Mouse (Mus musculus) lung, postnatal 14 days (tissue): ENCODE data around the gene Myo1c.
"Not testable (repeated sequence)": the region's sequence is repeated elsewhere in the genome, so short reads cannot be mapped to it uniquely, and the experiment has no call there.

ENCODE experiments used
- DNase-seq: peaks from one replicate; pipeline ENCODE4 v3.0.0; 2021

Gene Myo1c

DNA sequence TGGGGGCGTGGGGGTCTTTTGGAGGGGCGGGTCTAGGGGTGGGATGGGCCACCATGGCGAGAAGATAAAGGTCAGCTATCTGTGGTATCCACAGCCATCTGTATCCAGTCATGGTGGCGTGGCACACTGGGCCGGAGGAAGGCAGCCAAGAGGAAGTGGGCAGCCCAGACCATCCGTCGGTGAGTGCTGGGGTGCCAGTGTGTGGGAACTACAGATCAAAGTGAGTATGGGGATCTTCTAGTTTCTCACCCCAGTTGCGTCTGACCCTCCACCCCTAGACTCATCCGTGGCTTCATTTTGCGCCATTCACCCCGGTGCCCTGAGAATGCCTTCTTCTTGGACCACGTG lies 19.5 kb downstream of the Myo1c start:
- no peak for DNase-seq

DNA sequence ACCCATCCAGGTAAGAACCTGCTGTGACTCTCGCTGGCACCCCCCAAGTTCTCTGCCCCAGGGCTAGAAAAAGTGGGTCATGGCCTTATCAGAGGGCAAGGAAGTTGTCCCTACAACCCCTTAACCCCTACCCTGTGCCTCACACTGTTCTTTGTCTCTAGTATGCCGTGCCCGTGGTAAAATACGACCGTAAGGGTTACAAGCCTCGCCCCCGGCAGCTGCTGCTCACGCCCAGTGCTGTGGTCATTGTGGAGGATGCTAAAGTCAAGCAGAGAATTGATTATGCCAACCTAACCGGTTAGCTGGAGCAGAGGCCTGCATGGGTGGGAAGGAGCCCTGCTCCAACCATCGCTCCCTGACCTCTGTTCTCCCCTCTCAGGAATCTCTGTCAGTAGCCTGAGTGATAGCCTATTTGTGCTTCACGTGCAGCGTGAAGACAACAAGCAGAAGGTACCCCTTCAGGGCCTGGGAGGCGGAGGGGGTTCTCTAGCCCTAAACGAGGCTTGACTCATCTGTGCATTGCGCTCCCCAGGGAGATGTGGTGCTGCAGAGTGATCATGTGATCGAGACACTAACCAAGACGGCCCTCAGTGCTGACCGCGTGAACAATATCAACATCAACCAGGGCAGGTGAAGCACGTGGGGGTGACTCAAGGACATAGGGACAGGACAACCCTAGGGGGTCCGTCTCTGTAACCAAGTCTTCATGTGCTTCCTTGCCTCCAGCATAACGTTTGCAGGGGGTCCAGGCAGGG lies 21.3 kb downstream of the Myo1c start:
- DNase-seq = no peak

DNA sequence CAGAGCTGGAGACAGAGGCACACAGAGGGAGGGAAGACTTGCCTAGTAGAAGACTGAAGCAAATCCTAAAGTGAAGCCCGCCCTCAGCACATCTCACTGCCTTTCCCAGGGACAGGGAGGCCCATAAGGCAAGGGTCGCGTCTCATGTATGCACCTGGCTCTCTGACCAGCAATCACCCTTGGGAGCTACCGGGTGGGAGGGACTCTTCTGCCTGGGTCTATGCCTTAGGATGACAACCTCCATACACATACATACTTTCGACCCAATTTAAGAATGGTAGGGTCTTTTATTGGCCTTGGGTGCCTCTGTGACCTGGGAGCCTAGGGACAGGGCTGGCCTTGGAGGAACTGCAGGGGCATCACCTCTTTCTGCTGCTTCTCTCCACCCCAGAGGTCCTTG lies 23.1 kb downstream of the Myo1c start:
- DNase-seq = no peak

DNA sequence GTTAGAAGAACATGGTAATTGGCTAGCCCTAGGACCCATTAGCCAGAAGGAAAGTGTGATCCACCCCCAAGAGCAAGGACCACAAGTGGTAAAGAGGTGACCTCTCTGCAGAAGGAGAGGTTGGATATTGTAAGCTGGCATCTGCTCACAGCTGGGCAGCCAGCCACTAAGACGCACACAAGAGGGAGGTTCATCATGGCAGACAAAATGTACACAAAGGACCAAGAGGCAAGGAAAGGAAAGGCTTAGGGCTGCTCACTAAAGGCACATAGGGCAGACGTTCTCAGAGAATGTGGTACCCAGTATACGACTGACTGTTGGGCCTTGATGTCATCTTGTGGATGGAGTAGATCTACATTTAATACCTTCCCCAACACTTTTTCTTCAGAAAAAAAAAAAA lies 24.6 kb downstream of the Myo1c start:
- DNase-seq = no peak

DNA sequence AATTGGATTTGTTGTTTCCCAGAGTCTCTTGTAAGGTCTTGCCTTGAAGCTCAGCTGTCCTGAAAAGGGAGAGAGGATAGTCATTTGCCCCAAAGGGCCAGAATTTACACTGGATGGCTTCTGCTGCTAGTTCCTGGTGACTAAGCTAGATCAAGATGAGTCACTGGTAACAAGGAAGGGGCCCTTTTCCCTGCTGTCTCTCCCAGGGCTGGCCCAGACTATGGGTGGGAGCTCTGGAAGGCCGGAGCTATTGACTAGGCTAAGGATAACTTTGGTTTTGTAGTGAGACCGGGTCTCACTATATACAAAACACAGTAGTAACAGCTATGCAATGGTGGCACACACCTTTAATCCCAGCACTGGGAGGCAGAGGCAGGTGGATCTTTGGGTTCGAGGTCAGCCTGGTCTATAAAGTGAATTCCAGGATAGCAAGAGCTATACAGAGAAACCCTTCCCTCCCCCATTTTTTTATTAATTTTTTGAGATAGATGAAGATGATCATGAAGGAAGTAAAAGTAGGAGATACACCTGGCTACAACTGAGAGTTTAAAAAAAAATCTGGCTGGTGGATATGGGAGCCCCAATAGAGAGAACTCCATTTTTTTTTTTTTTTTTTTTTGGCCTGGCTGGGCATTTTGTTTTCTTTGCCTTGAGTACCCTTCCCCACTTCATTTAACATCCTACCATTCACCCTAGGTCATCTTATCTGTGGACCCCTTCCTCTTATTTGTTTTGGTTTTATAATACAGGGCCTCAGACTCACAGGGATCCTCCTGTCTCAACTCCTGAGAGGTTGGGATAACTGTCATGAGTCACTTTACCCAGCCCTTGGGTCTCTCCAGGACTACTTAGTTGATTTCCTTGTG lies 27.8 kb downstream of the Myo1c start:
- no peak for DNase-seq

DNA sequence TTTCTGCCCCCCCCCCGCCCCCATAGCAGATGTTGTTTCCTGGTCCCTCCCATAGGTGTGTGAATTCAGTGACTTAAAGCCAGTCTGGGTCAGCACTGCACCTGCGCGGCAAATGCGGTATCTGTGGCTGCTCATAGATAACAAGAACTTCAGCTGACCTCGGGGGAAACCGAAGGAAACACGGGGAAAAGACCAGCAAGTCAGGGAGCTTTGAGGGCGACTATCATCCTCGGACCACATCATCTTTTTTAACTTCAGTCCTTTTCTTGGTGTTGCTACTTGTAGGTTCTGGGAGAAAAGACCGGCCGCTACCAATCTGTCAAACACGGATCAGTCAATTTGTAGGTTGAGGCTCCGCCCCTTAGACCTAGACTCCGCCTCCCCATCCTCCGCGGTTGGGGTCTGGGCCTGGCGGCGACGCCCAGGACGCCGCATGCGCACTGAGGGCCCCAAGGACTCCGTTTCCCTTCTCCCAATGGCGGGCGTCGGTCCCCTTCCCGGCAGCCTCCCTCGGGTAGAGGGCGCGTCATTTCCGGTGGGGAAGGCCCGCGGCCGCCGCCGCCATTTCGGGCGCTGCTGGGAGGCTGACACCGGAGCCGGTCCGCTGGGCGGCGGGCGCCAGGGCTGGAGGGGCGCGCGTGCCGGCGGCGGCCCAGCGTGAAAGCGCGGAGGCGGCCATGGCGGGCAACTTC lies 28.6 kb downstream of the Myo1c start, which contains the start of gene Crk:
Gene Crk (plus strand): TSS at position 513 of the 692 bp plus-strand sequence.
- peak; percentile 99 for DNase-seq

DNA sequence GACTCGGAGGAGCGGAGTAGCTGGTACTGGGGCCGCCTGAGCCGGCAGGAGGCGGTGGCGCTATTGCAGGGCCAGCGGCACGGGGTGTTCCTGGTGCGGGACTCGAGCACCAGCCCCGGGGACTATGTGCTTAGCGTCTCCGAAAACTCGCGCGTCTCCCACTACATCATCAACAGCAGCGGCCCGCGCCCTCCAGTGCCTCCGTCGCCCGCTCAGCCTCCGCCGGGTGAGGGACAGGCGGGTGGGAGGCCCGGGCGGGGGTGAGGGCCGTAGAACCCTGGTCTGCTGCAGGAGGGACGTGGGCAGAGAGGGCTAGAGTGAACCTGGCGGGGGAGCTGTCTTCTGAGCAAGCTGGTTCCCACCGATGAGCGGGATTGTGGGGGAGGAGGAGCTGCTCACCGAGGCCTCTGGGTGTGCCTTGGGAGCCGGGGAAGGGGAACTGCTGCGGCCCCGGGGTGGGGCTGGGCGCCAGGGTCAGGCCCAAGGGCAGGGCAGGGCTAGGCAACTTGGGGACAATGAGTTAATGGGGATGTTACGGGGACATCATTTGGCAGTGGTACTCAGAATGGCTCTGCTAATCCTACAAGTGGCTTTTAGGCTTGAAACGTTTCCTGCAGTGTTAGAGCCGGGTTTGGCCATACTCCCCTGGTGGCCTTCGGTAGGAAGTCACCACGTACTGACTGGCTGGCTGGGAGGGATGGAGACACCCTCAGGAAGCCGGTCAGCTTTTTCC lies 29.3 kb downstream of the Myo1c start:
- DNase-seq = peak; percentile 60

DNA sequence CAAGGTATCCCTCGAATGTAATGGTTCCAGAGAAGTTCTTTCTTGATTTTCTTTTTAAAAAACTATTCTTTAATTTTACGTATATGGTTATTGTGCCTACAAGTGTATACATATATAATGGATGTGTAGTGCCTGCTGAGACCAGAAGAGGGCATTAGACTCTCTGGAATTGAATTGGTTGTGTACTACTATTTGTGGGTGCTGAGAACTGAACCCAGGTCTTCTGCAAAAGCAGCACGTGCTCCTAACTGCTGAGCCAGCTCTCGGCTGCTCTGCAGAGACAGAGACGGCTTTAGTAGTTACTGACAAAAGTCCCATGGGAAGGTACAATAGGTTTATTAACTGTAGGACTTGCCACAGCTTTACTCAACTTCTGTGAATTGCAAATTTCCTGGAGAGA lies 34.2 kb downstream of the Myo1c start:
- no peak for DNase-seq

DNA sequence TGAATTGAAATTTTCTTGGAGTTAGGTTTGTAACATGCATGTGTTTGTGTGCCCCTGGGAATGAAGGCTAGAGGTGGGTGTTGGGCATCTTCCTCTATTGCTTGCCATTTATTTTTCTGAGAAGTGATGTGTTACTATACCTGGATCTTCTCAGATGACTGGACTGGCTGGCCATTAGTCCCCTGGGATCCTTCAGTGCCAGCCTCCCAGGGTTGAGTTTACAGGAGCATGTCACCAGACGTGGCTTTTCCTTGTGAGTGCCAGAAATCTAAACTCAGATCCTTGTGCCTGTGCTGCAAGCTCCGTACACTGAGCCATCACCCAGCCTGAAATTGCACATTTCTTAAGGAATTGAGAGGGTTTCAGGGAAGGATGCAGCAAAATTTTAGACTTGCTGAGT lies 34.7 kb downstream of the Myo1c start:
- no peak for DNase-seq

DNA sequence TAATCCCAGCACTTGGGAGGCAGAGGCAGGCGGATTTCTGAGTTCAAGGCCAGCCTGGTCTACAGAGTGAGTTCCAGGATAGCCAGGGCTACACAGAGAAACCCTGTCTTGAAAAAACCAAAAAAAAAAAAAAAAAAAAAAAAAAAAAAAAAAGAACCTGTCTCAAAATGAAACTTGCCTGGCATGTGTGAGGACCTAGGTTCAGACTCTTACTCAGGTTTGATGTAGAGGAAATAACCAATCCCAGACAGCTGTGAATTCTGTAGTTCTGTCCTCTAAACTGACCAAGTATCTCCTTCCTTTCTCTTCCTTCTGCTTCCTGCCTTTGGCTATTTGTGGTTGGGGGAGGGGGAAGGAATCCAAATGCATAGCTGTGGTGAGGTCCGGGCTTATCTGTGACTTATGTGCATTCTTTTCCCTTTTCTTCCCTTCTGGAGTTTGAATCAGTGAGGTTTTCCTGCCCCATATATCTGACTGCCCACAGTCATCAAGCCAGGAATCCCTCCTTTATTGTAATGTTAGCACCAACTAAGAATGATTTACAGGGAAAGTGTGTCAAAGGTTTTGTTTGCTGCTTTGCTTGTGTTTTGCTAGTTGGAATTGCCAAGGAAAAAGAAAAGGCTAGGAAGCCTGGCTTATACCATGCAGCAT lies 37.2 kb downstream of the Myo1c start:
- DNase-seq = no peak

DNA sequence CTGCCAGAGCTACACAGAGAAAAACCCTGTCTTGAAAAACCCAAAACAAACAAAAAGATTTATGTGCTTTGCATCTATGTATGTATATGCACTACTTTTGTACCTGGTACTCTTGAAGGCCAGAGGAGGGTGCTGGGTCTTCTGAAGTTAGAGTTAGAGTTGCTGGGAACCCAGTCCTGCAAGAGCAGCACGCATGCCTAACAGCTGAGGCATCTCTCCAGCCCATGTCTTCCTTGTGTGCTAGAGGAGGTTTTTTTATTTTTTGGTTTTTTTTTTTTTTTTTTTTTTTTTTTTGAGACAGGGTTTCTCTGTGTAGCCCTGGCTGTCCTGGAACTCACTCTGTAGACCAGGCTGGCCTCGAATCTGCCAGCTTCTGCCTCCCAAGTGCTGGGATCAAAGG lies 37.8 kb downstream of the Myo1c start:
- DNase-seq = no peak

DNA sequence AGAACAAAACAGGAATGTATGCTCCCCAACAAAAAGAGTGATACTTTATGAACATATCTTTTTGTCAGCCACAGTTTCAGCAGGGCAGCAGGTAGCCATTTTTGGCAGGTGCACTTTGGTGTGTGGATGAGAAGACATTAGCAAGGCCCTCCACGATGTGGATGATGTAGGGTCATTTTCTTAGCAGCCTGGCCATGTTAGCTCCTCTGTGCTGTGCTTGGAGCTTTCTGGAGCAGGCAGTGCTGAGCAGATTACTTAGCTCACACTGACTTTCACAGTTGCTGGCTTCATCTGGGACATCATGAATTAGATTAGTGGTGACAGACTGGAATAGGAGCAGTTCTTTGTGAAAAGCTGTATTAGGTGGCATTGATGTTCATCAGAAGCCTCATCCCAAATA lies 39.7 kb downstream of the Myo1c start:
- DNase-seq = no peak

DNA sequence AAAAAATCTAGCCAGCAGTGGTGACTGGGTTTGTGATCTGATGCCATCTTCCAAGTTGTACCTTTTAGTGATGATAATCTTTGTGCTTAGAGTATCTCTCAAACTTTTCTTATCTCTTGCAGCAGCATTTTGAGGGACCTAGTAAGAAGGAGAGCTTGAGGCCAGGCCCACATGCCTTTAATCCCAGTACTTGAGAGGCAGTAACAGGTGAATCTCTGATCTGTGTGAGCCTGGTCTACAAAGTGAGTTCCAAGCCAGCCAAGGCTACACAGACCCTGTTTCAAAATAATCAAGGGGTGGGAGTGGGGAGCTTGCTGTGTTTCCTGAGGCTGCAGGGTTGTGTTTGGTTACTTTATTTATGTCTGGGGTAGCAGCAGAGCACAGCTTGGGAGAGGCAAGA lies 40.7 kb downstream of the Myo1c start:
- no peak for DNase-seq

DNA sequence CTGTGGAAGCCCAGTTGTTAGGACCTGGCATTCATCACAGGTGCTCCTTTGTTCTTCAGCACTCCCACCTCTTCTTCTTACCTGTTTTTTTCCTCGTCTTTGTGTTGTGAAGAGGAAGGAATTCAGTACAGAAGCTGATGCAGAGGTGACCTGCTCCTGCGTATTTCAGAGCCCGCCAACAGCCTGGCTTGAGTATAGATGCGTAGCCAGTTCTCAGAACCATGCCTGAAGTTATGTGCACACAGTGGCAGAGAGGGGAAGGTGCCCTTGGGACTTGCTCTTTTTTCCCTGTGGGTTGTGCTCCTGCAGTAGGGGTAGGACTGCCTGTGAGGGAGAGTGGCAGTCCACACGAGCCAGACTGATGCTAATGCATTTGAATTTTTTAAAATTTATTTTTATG lies 43.3 kb downstream of the Myo1c start:
- DNase-seq = no peak

DNA sequence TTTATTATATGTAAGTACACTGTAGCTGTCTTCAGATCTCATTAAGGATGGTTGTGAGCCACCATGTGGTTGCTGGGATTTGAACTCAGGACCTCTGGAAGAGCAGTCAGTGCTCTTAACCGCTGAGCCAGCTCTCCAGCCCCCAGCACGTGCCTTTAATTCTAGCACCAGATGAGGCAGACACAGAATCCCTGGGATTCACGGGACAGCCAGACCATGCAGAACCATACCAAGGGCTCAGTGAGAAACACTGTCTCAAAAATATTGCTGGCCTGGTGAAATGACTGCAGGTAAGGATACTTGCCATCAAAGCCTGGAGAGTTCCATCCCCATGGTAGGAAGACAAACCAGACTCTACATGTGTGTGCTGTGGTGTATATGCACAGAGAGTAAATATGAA lies 47.2 kb downstream of the Myo1c start:
- DNase-seq = not testable (repeated sequence)

DNA sequence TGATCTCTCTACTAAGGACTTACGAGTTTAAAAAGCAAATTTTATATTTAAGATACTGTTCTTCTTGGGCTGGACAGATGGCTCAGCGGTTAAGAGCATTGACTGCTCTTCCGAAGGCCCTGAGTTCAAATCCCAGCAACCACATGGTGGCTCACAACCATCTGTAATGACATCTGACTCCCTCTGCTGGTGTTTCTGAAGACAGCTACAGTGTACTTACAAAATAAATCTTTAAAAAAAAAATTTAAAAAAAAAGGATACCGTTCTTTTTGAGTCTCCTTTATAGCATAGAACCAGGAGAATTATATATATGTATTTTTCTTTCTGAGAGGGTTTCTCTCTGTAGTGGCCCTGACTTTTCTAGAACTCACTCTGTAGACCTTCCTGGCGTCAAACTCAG lies 50.3 kb downstream of the Myo1c start:
- DNase-seq = no peak

DNA sequence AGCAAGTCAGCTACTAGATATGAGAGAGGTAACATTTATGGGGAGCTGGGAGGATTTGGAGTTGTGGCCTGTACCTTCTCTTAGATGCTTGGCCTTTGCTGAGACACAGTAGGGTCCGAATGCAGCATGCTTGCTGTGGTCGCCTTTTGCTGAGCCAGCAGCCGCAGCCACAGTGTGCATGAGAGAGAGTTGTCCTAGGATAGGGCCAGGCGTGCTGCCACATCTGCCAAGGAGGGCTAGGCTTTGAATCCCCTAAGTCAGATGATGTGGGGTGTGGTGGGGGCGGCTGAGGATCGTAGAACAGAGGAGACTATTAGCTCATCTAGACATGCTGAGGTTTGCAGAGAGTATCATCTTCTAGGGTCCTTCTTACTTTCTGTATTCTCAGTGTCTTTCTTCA lies 52.5 kb downstream of the Myo1c start:
- DNase-seq = no peak

DNA sequence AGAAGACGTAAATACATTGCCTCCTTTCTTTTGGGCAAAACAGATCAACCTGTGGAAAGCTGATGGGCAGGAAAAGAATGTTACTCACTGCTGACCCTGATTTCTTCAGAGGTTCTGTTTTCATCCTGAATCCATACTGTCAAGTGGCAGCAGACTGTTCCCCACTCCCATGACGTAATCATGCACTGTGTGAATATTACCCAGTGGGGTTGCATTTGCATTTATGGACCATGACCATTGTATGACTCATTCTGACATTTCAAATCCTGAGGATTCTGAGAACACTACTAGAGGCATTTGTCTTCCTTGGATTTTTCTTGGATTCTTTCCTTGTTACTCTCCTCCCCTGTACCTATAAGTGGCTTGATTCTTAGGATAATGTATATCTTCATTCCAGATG lies 53.4 kb downstream of the Myo1c start:
- DNase-seq = no peak

DNA sequence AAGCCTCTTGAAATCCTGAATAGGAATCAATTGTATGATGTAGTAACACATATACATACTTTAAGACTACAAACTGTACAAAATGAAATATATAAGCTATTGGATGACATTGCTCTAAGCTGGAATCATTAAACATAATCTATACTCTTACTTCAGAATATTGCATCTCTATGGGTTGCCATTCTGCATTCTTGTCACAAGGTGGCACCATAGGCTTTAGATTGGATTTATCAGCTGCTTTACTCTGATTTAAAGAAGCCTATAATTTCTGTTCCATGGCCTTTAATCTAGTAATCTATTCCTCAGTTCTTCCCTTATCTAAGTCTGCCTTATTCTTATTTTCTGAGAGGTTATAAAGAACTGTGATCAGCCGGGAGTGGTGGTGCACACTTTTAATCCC lies 63.6 kb downstream of the Myo1c start:
- peak; percentile 44 for DNase-seq

DNA sequence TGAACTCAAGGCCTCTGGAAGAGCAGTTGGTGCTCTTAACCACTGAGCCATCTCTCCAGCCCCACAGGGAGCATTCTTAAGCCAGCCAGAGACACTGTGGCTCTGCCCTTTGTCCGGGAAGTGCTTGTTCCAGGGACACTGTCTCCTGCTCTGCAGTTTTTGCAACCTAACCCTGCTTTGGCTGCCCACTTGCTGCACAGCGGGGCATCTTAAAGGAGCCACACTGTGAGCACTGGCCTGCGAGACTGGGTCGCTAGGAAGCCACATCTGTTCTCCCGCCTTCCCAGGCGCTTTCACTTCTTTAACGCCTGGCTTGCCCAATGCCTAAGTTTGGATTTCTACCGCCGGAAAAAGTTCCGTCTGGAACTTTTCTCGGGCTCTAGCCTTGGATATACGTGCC lies 65.3 kb downstream of the Myo1c start:
- no peak for DNase-seq

DNA sequence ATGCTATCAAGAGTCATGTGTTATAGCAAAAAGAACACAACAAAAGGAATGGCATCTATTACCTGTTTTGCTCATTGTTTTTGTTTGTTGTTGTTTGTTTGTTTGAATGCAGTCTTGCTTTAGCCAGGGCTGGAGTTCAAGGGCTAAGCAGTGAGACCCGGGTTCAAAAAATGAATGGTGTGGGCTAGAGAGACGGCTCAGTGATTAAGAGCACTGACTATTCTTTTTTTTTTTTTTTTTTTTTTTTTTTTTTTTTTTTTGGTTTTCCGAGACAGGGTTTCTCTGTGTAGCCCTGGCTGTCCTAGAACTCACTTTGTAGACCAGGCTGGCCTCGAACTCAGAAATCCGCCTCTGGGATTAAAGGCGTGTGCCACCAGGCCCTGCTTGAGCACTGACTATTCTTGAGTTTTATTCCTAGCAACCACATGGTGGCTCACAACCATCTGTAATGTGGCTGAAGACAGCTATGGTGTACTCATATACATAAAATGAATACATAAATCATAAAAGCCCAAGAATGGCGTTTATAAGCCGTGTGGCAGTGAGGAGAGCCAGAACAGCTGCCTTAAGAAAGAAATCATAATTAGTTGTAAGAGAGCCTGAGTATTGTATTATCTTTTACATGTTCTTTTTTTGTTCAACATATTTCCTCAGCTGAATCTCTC lies 66.5 kb downstream of the Myo1c start:
- DNase-seq = no peak

DNA sequence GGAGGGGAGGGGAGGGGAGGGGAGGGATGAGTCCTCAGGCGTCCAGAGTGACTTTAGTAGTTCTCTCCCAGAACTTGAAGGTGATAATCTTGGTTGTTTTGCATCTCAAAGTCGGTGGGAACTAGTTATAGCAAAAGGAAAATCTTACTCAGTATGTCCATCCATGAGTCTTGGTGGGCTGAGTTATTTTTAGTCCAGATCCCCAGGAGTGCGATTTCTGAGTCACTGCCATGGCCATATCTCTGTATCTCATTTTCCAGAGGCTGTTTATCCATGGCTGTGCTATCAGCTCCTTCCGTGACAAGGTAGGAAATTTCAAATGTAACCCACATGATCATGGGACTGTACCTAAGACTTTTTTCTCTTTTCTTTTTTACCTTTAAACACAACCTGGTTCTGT lies 72.0 kb downstream of the Myo1c start:
- no peak for DNase-seq
